8 mouse cellular contexts compared by ENCODE assay signal in the genomic region with DNA sequence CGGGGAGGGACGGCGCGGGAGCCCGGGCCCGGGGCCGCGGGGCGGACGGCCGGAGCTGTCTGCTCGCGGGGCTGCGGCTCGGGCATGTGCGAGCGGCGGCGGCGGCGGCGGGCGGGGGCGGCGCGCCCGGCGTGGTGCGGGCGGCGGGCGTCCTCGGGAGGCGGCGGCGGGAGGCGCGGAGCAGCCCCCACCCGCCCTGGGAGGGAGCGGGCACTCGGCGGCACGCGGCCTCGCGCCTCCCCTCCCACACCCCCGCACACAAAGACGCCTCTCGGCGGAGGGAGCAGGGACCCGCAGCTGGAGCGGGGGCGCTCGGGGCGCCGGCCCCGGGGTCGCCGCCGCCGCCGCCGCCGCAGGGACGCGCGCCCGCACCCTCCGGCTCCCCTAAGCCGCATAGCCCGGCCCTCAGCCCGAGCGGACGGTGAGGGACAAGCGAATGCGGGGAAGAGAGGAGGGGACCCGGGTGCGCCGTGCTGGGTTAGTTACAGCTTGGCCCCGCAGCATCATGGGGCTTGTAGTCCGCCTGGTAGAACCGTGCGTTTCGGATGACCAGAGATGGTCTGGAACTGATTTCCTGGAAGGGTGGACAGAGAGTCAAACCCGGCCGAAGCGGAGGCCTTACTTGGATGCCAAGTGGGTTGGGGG. TPM values are rescaled to one million over a fixed set of nuclear protein-coding genes. Genes with fewer than 3 reads are reported as not detected.
DNase-seq lines count a peak whose midpoint lies in the region; ATAC-seq and TF ChIP-seq lines count a peak whose summit lies in the region.

Ankrd13b (minus strand) TSS at position 88 of the 645 bp plus-strand sequence.

- H3K4me1 ChIP-seq in heart, adult 2 months (ENCODE audit: control insufficient read depth, insufficient read depth, low read length), result peaks cover 9% of the 10 kb centered on the region
- peaks cover 82% of the 10 kb centered on the region for H3K4me1 ChIP-seq in kidney, embryonic 15.5 days
- peaks cover 41% of the 10 kb centered on the region for H3K4me1 ChIP-seq in liver, embryonic 11.5 days (replicated peaks; ENCODE audit: control insufficient read depth, insufficient read depth, low read length)

- peak within 1 kb of the TSS; percentile 99 for H3K4me2 ChIP-seq in kidney, embryonic 15.5 days
- peak within 1 kb of the TSS; percentile 98 for H3K4me2 ChIP-seq in liver, embryonic 11.5 days

- H3K27ac ChIP-seq in heart, adult 2 months, result peak within 1 kb of the TSS; percentile 45
- peak within 1 kb of the TSS; percentile 68; the same call in 1 of the 2 replicates for H3K27ac ChIP-seq in kidney, embryonic 15.5 days
- no peak within 1 kb of the TSS for H3K27ac ChIP-seq in liver, embryonic 11.5 days (ENCODE audit: low read depth, low read length)

- H3K79me2 ChIP-seq in heart, adult 2 months (replicated peaks; ENCODE audit: control insufficient read depth, insufficient read depth, low read length), result peaks cover 3% of the 10 kb centered on the region; the same call in 1 of the 2 replicates

- H3K27me3 ChIP-seq in heart, adult 2 months (ENCODE audit: control insufficient read depth, insufficient read depth, low read length), result no peaks in the 10 kb centered on the region
- H3K27me3 ChIP-seq in kidney, embryonic 15.5 days, result no peaks in the 10 kb centered on the region
- H3K27me3 ChIP-seq in liver, embryonic 11.5 days (replicated peaks; ENCODE audit: control insufficient read depth, insufficient read depth, low read length), result no peaks in the 10 kb centered on the region

- peak within 1 kb of the TSS; percentile 66 for H3K4me3 ChIP-seq in heart, adult 2 months
- H3K4me3 ChIP-seq in kidney, embryonic 15.5 days (replicated peaks), result peak within 1 kb of the TSS; percentile 98
- H3K4me3 ChIP-seq in liver, embryonic 11.5 days (ENCODE audit: low read depth, low read length), result peak within 1 kb of the TSS; percentile 89

- peak; percentile 38; the same call in 1 of the 2 replicates for TF ChIP-seq POLR2A in heart, adult 2 months (IDR thresholded peaks at IDR 0.05; ENCODE audit: insufficient read depth, low read depth, low read length)

- H3K9me3 ChIP-seq in kidney, embryonic 15.5 days (replicated peaks), result no peaks in the 10 kb centered on the region
- no peaks in the 10 kb centered on the region for H3K9me3 ChIP-seq in liver, embryonic 11.5 days (ENCODE audit: control insufficient read depth, low read length)

- intact Hi-C loops in heart, adult 2 months (cut with DNase I), result loop anchor here (5.0 to 10.0 kb wide), 3 partner anchors 118 to 315 kb away; partner anchors contain the start of genes Ssh2 and Taok1

- no peak for TF ChIP-seq CTCF in heart, adult 2 months (IDR thresholded peaks at IDR 0.05)

- no peak for TF ChIP-seq EP300 in heart, adult 2 months (IDR thresholded peaks at IDR 0.05; ENCODE audit: insufficient read depth, low read depth, low read length)

- DNase-seq in 3134 (ENCODE audit: extremely low read depth, insufficient read length, low spot score), result peak; percentile 61
- peak; percentile 31 for DNase-seq in T-cell, adult 2 months (ENCODE audit: low spot score)
- DNase-seq in embryo, embryonic 11 days, result peak; percentile 91
- DNase-seq in heart, adult 2 months, result peak; percentile 79 to 83
- no peak for DNase-seq in liver, embryonic 11.5 days (ENCODE audit: low spot score)
- DNase-seq in naive thymus-derived CD4-positive, alpha-beta T cell, adult 2 months (ENCODE audit: low read depth), result peak; percentile 56
- peak; percentile 35 for DNase-seq in thymus, postnatal 0 days (ENCODE audit: low spot score)

- 4% methylated on average over 61 of the region's 87 CpGs for WGBS in heart, adult 2 months
- WGBS in kidney, embryonic 15.5 days, result under 1% methylated on average over 66 of the region's 87 CpGs
- WGBS in liver, embryonic 11.5 days, result under 1% methylated on average over 50 of the region's 87 CpGs

- no peaks in the 10 kb centered on the region; the same call in 1 of the 2 replicates for H3K36me3 ChIP-seq in heart, adult 2 months (ENCODE audit: control insufficient read depth, insufficient read depth, low read length)
- no peaks in the 10 kb centered on the region for H3K36me3 ChIP-seq in kidney, embryonic 15.5 days
- H3K36me3 ChIP-seq in liver, embryonic 11.5 days (ENCODE audit: control insufficient read depth, insufficient read depth, low read length), result no peaks in the 10 kb centered on the region

- ATAC-seq in kidney, embryonic 15.5 days (replicated peaks; ENCODE audit: low FRiP score), result peak; percentile 47
- ATAC-seq in liver, embryonic 11.5 days (replicated peaks; ENCODE audit: low FRiP score), result no peak

- peak within 1 kb of the TSS; percentile 86 for H3K9ac ChIP-seq in heart, adult 2 months (ENCODE audit: low read depth, low read length)
- H3K9ac ChIP-seq in kidney, embryonic 15.5 days, result peak within 1 kb of the TSS; percentile 89
- H3K9ac ChIP-seq in liver, embryonic 11.5 days (ENCODE audit: low read depth, low read length), result peak within 1 kb of the TSS; percentile 79

RNA-seq across cellular contexts. Expression of gene Ankrd13b, which starts in this region (rescaled TPM):
- 10 to 100 TPM in 1 of 2 experiments, 1 to 10 TPM in 1; 9.2 to 10.6 TPM for total RNA-seq in heart, adult 2 months (2021)
- 19.4 and 20.3 TPM in 2 replicates for polyA plus RNA-seq in heart, adult 2 months (2012; rRNA removed)
- polyA plus RNA-seq in kidney, embryonic 15.5 days (2015; fragmentation: Nextera tagmentation; extraction: Ambion mirVana), result 5.3 and 6.9 TPM in 2 replicates
- polyA plus RNA-seq in liver, embryonic 11.5 days (2014; fragmentation: Nextera tagmentation; extraction: Ambion mirVana), result 4.4 and 5.6 TPM in 2 replicates
- 3.1 TPM in 2 replicates for polyA plus RNA-seq in thymus, postnatal 0 days (2015; fragmentation: Nextera tagmentation; extraction: Ambion mirVana)
